Mouse (Mus musculus) urinary bladder, postnatal 4 days (tissue): ENCODE results near the gene Pklr.
"Not testable (repeated sequence)": the region's sequence is repeated elsewhere in the genome, so short reads cannot be mapped to it uniquely, and the experiment has no call there.

Source experiments
- DNase-seq, 2 experiments: peaks; one replicate each; pipeline ENCODE4 v3.0.0; 2021 to 2022; ENCODE audit warnings: low spot score in 2 of 2

Pklr gene

DNA sequence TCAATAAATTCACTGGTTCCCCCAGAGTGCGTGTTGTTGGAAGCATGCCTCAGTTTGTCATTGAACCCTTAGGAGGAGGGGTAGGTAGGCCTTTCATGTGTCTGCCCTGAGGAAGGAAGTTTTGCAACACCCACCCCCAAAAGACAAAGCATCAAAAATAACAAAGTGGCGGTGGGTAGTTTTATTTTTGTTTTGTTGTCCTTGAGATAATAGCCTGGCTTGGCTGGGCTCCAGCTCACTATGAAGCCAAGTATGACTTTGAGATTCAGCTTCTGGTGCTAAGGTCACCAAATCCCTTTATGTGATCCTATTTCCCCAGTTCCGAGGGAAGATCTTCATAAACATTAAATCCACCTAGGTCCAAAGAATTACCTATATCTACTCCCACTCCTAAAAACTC lies 11.7 kb upstream of the Pklr start:
- no peak for DNase-seq

DNA sequence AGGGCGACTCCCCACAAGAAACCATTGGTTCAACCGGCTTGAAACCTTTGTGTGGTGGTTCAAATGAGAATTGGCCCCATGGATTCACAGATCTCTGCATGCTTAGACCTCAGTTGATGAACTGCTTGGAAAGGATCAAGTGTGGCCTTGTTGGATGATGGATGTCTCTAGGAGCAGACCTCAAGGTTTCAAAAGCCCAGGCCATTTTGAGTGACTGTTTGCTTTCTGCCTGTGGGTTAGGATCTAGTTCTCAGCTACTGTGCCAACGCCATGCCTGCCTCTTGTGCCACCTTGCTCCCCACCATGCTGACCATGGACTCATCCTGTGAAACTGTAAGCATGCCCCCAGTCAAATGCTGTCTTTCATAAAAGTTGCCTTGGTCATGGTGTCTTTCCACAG lies 10.0 kb upstream of the Pklr start:
- DNase-seq, result no peak

DNA sequence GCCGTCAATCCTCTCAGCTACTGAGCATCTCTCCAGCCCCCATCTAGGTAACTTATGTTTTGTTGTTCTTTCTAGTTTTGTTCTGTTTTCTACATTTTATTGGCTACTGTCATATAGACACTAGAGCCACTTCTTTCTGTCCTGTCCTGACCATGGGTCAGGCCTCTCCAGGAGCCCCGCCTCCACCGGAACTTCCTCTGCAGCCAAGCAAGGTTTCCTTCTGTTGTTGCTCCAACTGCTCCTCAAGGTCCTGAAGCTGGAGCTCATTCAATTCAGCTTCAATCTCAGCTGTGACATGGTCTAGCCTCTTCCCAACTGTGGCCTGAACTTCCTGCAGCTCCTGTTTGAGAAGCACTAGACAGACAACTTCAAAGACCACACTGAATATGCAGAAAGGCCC lies 6.0 kb upstream of the Pklr start:
- DNase-seq, result no peak

DNA sequence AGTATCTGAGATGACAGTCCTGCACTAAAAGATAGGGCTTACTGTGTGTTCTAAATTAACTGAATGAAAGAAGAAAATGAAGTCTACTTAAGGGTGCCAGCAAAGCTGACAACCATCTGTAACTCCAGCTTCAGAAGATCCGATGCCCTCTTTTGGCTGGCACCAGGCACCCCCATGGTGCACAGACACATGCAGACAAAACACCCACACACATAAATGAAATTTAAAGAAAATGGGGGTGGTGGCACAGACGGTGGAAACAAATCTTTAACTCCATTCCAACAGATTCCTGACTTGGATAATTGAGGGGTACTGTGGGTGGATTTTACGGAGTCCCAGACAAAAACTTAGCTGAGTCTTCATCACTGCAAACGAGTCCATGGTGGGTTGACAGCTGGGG lies 4.1 kb upstream of the Pklr start:
- DNase-seq, result no peak

DNA sequence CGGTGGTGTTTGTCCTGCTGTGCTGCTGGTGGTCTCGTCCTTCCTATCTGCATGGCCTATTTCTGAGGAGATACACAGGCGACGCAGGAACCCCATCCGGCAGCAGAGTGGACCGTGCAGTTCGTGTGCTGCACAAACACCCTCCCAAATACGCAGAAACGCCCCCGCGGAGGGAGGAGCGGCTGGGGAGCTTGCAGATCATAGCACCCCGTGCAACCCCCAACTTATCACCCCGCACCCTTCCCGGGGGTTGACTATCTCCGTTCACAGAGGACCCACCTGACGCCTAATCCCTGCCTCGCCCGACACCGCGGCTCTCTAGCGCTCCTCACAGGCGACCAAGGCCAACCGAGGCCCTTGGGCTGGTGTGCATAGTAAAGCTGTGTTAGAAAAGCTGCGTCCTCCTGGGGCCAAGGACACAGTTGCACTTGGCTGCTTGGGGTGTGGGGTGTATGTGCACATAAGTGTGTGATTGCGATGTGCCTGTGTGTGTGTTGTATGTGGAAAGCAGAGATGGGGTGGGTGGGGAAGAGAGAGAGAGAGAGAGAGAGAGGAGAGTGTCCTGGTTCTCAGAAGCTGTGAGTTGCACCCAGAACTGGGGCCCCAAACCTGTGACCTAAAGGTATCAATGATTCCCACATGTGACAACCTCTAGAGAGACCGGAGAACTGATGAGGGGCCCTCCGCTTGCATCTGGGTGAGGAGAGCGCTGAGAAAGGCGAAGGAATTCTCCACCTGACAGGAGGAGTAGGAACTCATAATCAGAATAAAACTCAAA lies 3.5 kb upstream of the Pklr start:
- DNase-seq, result peak in 1 of 2 experiments; percentile 63

DNA sequence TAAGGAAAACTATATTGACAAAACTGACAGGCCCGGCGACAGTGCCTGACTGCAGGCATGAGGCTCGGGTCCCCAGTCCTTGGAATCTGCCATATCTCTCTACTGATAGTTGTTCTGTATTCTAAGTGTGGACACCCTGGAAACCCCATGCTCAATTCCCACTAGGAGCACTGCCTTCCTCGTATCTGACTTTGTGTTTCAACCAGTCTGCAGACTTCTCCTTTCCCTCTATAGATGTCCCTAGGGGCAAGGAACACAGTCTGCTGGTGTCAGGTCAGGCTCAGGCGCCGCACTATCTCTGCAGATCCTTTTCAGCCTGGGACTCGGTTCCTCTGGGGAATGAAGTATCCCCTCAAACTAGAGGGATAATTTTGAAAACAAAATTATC lies 2.9 kb upstream of the Pklr start:
- no peak for DNase-seq

DNA sequence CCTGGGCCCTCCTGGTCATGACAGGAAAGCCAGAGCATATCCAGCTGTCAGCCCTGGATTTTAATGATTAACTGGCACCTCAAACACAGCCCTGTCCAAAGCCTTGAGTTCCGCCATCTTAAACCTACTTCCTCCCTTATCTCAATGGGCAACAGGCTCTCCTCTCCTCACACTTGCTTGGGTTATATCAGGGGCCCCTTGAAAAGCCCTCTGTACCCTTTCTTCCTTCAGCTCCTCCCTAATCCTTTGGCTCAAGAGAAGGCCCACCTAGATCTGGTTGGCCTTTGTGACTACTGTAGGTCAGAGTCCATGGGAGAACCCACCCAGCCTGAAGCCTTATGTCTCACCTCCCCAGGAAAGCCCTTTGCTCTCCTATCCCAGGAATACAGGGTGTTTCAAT lies 2.2 kb upstream of the Pklr start:
- no peak for DNase-seq

DNA sequence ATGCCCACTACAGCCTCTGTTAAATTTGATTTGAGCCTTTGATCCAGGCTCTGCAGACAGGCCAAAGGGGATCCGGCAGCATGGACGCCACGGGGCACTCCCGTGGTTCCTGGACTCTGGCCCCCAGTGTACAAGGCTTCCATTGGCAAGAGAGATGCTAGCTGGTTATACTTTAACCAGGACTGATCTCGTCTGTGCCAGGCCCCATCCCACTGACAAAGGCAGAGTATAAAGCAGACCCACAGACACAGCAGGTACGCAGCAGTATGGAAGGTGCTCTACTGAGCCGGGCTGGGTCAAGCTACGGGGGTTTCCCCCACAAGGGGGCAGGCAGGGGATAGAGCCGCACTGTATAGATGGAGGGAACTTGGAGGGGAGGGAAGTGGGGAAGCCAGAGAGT lies 423 bp downstream of the Pklr start:
- DNase-seq, result no peak

DNA sequence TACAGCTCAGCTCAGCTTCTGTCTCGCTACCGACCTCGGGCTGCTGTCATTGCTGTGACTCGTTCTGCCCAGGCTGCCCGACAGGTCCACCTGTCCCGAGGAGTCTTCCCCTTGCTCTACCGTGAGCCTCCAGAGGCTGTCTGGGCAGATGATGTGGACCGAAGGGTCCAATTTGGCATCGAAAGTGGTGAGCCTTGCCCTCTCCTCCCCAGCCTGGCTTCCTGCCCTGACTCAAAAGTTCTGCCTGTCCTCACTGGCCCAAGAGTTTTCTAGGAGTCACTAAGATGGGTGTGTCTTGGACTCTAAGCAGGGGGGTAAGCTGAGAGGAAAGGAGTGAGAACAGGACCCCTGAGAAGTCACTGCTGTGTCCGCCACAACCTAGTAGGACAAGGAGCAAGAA lies 8.9 kb downstream of the Pklr start:
- DNase-seq, result no peak

DNA sequence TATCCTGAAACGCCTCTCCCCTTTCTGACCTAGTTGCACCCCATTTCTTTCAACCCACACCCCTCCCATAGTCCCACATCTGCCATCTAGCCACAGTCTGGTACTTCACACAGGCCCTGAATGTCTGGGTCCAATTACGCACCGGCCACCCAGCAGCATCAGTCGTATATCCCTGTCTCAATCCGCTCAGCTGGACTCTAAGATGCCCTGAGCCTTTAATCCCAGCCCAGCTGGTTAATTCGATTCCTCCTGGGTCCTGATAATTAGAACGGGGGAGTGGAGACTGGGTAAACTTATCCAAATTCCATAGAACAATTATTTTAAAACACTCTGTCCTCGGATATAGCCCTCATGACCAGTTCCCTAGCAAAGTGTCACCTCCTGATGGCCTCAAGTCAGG lies 9.6 kb downstream of the Pklr start:
- DNase-seq, result no peak

DNA sequence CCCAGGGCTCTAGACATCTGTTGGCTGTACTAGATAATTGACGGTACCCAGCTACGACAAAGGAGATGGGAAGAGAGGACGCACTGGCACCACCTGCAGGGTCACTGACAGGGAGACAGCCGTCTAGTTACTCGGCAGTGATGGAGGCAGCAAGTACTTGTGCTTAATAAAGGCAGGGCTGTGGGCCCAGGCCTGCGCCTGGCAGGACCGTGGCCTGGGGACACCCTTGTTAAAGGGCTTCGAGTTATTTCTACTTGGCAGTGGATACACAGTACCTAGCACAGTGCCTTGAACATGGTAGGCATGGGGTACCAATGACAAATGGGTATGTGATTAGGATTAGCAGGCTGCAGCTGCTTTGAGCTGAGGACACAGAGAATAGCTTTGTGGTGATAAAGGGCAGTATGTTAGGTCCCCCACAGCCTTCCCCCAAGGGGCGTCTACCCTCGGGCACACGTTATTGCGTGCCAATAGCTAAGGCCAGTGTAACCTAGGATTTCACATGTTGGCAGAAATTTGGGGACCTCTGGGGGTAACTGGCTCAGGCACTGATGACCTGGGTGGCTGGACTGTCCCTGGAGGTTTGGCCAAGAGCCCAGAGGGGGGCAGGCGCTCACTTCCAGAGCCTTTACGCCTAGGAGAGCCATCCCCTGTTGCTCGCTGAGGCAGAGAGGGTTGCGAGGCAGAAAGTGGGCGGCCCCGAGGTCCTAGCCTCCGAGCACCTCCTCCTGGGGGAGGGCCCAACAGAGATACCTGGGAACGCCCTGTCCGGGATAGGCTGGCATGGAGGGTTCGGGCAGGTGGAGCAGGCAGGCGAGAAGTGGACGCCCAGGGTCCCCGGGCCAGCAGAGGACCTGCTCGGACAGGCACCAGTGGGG lies 11.4 kb downstream of the Pklr start:
- DNase-seq, result no peak

DNA sequence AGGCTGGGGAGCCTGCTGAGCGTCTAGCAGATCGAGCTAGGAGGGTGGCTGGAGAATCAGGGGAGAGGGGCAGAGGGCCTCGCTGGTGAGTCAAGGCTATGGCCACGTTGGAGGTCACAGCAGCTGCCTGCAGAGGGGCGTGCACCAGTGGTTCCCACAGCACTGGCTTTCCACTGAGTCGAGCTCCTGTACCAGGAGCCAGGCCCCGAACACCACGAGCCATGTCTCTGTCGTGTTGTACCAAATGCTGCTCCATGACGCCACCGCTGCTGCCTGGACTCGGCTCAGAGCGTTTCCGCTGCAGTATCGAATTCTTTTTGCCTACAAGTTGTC lies 12.0 kb downstream of the Pklr start:
- DNase-seq, result no peak

DNA sequence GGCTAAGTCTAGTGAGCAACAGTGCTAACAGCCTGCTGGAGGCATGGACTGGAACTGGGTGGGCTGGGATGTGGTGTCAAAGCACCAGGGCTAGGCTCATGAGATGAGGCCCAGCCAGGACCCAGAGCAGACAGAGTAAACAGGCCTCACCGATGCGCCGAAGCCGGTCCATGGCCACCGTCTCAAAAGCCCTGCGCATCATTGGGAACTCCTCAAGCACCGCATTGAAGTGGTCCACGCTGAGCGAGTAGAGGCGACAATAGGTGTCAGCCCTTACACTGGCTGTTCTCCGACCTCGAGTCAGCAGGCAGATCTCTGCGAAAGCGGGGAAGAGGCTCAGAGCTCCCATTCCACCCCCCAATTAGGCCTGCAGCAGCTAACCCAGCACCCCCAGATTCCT lies 12.6 kb downstream of the Pklr start:
- no peak for DNase-seq

DNA sequence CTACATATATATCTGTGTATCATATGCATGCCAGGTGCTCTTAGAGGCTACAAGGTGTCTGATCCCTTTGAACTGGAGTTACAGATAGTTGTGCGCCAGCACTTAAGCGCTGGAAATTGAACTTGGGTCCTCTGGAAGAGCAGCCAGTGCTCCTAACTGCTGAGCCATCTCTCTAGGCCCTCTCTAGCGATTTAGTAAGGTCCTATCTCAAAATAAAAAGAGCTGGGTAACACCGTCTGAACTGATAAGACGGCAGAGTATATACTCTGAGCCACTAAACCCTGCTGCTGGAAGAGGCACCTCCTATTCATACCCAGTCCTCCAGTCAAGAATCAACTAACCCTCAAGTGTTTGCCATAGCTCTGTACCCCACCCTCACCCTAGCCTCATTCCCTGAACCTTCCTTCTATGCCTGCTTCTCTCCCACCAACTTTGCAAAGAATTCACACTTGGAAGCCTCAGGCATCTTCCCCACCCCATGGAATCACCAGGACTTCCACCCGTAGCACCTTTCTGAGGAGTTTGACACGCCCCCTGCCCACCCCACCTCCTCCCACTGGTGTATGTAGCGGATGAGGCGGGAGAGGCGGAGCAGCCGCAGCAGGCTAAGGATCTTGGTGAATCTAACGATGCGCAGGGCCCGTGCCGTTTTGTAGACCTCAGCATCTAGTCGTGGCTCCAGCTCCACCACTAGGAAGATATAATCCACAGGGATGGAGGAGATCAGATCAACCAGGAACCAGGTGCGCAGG lies 16.3 kb downstream of the Pklr start:
- DNase-seq, result no peak

DNA sequence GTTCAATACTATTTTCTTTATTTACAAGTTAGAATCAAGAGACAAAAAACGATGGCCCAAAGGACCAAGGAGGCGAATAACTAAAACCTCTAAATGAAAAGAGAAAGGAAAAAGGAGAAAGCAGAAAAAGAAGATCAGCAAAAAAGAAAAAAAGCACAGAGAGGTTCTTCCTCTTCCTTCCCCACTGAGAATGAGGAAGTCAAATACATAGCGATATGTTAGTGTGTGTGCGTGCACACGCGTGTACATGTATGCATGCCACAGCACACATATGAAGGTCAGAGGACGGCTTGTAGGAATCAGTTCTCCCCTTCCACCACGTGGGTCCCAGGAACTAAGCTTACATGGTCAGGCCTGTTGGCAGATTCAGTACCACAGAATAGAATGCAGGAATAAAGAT lies 21.0 kb downstream of the Pklr start:
- no peak for DNase-seq

DNA sequence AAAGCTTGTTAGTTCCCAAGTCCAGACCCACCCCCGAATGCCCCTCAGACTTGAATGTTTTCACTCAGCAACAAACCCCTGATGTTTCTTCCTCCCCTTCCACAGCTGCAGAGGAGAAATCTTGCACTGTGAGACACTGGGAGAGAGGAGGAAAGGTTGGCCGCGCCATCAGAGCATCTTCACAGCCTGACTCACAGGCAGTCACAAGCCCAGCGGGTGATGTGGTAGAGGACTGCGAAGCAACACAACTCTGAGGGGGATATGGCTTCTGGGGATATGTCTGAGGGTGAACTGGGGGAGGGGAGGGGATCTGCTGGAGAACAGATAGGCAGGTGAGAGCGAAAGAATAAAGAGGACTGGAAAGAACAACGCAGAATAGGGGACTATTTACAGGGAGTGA lies 22.7 kb downstream of the Pklr start:
- DNase-seq, result no peak

DNA sequence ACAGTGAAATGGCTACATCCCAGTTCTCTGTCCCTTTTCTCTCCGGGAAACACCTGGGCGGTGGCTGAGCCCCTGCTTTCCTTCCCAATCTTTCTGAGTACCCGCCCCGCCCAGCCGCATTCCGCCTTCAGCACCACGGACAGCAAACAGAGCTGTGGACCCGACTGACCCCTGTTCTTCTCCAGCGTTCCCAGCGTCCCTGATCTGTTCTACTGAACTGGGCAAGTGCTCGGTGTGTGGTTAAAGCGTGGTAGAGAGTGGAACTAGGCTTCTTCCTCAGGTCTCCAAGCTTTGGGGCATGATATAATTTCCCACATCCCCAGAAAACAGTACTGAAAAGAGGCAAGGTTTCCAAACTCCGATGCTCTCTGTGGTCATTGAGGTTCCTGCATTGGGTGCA lies 23.3 kb downstream of the Pklr start:
- DNase-seq, result peak in 1 of 2 experiments; percentile 80

DNA sequence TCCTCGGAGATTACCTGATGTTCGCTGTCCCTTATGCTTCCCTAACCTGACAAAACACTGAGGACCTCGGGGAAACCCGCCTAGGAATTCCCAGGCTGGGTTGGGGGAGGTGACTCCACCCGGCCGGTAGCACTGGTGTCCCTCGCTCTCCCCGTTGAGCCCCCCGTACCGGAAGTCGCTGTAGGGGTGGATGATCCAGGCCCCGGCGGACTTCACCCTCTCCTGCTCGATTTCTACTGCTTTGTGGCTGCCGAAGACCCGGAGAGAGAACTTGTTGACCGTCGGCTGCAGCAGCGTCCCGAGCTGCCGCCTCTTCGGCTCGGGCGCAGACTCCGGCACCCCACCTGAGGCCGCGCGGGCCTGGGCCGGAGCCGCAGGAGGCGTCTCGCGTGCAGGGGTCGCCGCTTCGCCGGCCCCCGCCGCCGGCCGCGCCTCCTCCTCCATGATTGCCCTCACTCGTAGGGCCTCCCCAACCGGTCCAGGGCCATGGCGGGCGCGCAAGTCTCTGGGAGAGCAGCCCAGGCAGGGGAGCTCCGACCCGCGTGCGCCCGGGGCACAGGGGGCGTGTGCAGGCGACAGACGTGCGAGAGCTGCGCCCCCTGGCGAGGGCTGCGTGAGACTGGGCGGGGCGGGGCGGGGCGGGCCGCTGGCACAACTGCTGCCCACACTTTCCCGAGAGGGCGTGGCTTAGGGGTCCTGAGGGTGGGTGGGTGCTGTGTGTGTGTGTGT lies 23.8 kb downstream of the Pklr start, which contains the start of gene Hcn3:
Hcn3 (minus strand) TSS at position 581 of the 729 bp plus-strand sequence.
- DNase-seq, result peak in 1 of 2 experiments; percentile 43

DNA sequence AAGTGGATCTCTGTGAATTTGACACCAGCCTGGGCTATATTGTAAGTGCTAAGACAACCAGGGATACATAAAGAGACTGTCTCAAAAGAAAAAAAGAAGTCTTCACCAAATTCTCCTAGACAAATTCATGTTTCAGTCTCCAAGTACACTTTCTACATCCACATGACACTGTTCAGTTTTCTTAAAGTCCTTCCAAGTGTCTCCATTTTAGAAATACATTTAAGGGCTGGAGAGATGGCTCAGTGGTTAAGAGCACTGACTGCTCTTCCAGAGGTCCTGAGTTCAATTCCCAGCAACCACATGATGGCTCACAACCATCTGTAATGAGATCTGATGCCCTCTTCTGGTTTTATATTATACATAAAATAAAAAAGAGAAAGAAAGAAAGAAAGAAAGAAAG lies 25.3 kb downstream of the Pklr start:
- not testable (repeated sequence) for DNase-seq

DNA sequence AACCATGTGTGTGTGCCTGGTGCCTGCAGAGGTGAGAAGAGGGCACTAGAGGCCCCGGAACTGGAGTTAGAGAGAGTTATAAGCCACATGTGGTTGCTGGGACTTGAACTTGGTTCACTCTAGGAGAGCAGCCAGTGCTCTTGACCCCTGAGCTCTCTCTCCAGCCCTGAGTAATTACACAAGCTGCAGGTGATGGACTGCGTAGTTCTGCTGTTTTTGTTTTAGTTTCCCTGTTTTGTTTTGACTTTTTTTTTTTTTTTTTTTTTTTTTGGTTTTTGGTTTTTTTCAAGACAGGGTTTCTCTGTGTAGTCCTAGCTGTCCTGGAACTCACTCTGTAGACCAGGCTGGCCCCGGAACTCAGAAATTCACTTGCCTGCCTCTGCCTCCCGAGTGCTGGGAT lies 25.8 kb downstream of the Pklr start:
- DNase-seq, result no peak

DNA sequence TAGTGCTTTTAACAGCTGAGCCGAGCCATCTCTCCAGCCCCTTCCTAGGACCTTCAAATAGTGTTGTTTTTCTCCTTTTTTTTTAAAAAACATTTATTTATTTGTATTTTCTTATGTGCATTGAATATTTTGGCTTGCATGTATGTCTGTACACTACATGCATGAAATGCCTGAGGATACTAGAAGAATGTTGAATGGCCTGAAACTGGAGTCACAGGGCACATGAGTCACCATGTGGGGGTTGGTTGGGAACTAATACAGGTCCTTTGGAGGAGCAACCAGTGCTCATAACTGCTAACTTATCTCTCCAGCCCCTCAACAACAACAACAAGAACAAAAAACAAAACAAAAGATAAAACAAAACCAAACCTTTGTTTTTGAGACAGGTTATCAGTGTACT lies 27.2 kb downstream of the Pklr start:
- DNase-seq, result no peak
